Mouse (Mus musculus) heart, adult 2 months (tissue): ENCODE measurements around the gene Ddr2. TPM values are rescaled to one million over a fixed set of nuclear protein-coding genes. Genes with fewer than 3 reads are reported as not detected.

ENCODE experiments used
- DNase-seq, 2 experiments: peaks; one replicate each; pipeline ENCODE4 v3.0.0; 2021
- H3K27ac ChIP-seq: fragments of 200-600 bp; 2 replicates; pipeline ENCODE4 v1.8.1; 2022
- H3K27me3 ChIP-seq: fragments of 200-500 bp; 2 replicates; pipeline ENCODE4 v1.6.1; 2012; ENCODE audit warnings: mild to moderate bottlenecking, low read length, inconsistent platforms, mixed read lengths; ENCODE audit not compliant: control insufficient read depth, insufficient read depth
- H3K36me3 ChIP-seq: fragments of 200-500 bp; 2 replicates; pipeline ENCODE4 v1.6.1; 2012; ENCODE audit warnings: low read length, inconsistent platforms; ENCODE audit not compliant: control insufficient read depth, insufficient read depth
- H3K4me1 ChIP-seq: fragments of 200-500 bp; 2 replicates; pipeline ENCODE4 v1.6.1; 2011; ENCODE audit warnings: low read length; ENCODE audit not compliant: control insufficient read depth, insufficient read depth
- H3K4me3 ChIP-seq: fragments of 200-600 bp; 2 replicates; pipeline ENCODE4 v1.8.1; 2022
- H3K79me2 ChIP-seq: fragments of 200-500 bp; replicated peaks from 2 replicates; pipeline ENCODE4 v1.6.1; 2012; ENCODE audit warnings: mild to moderate bottlenecking, inconsistent platforms, low read length, moderate library complexity, mixed read lengths; ENCODE audit not compliant: control insufficient read depth, insufficient read depth
- H3K9ac ChIP-seq: fragments of 200-500 bp; 2 replicates; pipeline ENCODE4 v1.6.1; 2012; ENCODE audit warnings: low read depth, mild to moderate bottlenecking, control low read depth, inconsistent platforms, low read length, mixed read lengths
- CTCF ChIP-seq: fragments of 200-600 bp; IDR thresholded peaks from 2 replicates; pipeline ENCODE4 v1.8.1; 2022; ENCODE audit warnings: antibody characterized with exemption, mild to moderate bottlenecking, moderate library complexity
- EP300 ChIP-seq: fragments of 200-500 bp; IDR thresholded peaks from 2 replicates; pipeline ENCODE4 v1.6.1; 2011; ENCODE audit warnings: low read depth, low read length, control low read depth; ENCODE audit not compliant: insufficient read depth
- POLR2A ChIP-seq: fragments of 200-500 bp; IDR thresholded peaks from 2 replicates; pipeline ENCODE4 v1.6.1; 2011; ENCODE audit warnings: mild to moderate bottlenecking, low read depth, low read length, control low read depth; ENCODE audit not compliant: insufficient read depth
- WGBS: fragments of 180-500 bp; shearing (Covaris S2); methylation state at CpG from one replicate; pipeline ENCODE4 v1.1.7; 2018; 5-methylcytosine and 5-hydroxymethylcytosine counted together
- intact Hi-C: fragments of 180-260 bp; cut with DNase I; formaldehyde crosslinking; loops from one replicate; pipeline ENCODE4 v1.15.1; 2025
- polyA plus RNA-seq: library from polyadenylated mRNA; depleted of rRNA; stranded (reverse); fragments of >200 nt; gene quantifications from 2 replicates; pipeline ENCODE4 v1.2.3, GENCODE M21; 2012
- total RNA-seq, 2 experiments: library from RNA; stranded (reverse); gene quantifications; 2 replicates each; pipeline ENCODE4 v1.2.3; 2021

The Ddr2 gene
- total and polyA plus RNA-seq, 3 experiments = 10.3 to 22.5 (median 21.9) TPM

DNA sequence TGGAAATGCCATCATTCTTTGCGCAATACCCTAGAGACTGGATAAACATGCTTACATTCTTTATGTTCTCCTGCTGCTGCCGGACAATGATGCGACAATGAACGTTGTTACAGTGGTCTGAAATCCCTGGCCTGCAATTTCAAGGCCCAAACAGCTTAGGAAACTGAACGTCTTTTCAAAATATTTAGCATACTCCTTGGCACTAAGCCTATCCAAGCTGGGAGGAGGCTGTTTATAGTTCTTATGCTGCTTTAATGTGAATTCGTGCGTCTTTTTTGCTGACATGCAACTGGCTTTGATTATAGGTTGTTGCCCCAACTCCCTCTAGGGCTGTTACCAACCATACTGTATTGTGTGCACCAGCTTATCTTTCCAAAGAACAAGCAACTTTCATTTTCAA lies 161.7 kb downstream of the Ddr2 start:
- Histone ChIP-seq H3K27ac (no peak overlapping the region), H3K4me1 (no peaks in the 10 kb centered on the region), H3K4me3 (no peak overlapping the region), H3K9ac (no peak overlapping the region), H3K27me3 (no peaks in the 10 kb centered on the region), H3K36me3 (no peaks in the 10 kb centered on the region), H3K79me2 (no peaks in the 10 kb centered on the region)
- TF ChIP-seq CTCF = no peak
- WGBS = 81% methylated on average over 7 of the region's 7 CpGs
- intact Hi-C loops = no loop called here
- no peak for DNase-seq

DNA sequence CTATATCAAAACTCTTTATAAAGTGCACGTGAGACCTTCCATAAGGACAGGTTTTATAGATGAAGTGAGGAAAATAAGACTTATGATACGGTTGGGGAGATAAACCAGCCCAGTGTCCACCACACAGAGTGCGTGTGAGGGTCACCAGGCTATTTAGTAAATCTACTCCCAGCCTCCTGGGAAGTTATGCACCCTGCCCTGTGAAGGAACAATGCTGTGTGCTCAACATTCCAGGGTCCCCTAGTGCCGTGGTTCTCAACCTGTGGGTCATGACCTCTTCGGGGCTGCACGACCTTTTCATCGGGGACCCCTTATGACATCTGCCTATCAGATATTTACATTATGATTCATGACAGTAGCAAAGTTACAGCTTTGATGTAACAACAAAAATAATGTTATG lies 162.3 kb downstream of the Ddr2 start:
- no peaks in the 10 kb centered on the region for H3K36me3 ChIP-seq
- no peak overlapping the region for H3K27ac ChIP-seq
- H3K27me3 ChIP-seq = no peaks in the 10 kb centered on the region
- TF ChIP-seq POLR2A = no peak
- WGBS = 81% methylated on average over 7 of the region's 7 CpGs
- DNase-seq = no peak
- no peaks in the 10 kb centered on the region for H3K4me1 ChIP-seq
- H3K9ac ChIP-seq = no peak overlapping the region
- no peaks in the 10 kb centered on the region for H3K79me2 ChIP-seq
- intact Hi-C loops = no loop called here
- no peak overlapping the region for H3K4me3 ChIP-seq

DNA sequence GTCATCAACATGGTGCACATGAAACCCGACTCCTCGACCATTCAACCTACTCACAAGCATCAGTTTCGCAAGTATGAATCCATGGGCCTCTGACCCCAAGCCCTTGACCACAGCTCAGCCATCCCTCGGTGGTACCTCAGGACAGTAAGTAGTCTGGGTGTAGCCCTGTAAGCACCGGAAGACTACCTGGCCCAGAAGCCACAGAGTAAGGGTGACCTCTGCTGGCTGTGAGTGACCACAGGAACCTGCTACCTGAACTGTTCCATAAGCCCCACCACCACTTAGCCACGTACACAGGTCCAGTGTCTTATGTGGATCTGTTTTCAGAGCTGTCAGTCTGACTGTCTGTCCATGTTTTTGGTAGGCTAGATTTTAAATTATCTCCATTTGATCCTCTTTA lies 162.9 kb downstream of the Ddr2 start:
- H3K27ac ChIP-seq = no peak overlapping the region
- H3K27me3 ChIP-seq = no peaks in the 10 kb centered on the region
- no peaks in the 10 kb centered on the region for H3K79me2 ChIP-seq
- 83% methylated on average over 6 of the region's 6 CpGs for WGBS
- H3K9ac ChIP-seq = no peak overlapping the region
- H3K4me3 ChIP-seq = no peak overlapping the region
- no peaks in the 10 kb centered on the region for H3K36me3 ChIP-seq
- no peak for DNase-seq
- no peaks in the 10 kb centered on the region for H3K4me1 ChIP-seq
- TF ChIP-seq POLR2A (no peak), CTCF (peak; percentile 27)
- intact Hi-C loops = no loop called here

DNA sequence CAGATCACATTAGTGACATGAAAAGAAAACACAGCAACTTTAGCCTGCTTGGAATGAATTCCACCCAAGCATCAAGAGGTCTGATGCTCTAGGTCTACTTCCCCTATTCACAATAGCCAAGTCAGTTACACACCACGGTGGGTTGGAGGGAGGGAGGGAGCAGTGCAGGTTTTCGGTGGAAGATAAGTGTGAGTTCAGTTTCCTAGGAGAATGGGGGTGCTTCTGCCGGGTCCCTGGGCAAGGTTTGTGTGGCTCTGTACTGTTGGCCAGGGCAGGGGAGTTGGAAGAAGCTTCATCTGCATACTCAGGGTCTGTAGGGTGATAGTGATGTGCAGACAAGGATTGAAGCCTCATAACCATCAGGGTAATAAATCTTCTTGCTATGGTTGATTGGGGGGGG lies 164.6 kb downstream of the Ddr2 start:
- intact Hi-C loops = no loop called here
- no peaks in the 10 kb centered on the region for H3K4me1 ChIP-seq
- H3K27me3 ChIP-seq = no peaks in the 10 kb centered on the region
- TF ChIP-seq POLR2A = no peak
- TF ChIP-seq CTCF = no peak
- TF ChIP-seq EP300 = no peak
- no peaks in the 10 kb centered on the region for H3K79me2 ChIP-seq
- H3K4me3 ChIP-seq = no peak overlapping the region
- no peak overlapping the region for H3K9ac ChIP-seq
- no peak overlapping the region for H3K27ac ChIP-seq
- no peak for DNase-seq
- 67% methylated on average over 3 of the region's 3 CpGs for WGBS
- no peaks in the 10 kb centered on the region for H3K36me3 ChIP-seq

DNA sequence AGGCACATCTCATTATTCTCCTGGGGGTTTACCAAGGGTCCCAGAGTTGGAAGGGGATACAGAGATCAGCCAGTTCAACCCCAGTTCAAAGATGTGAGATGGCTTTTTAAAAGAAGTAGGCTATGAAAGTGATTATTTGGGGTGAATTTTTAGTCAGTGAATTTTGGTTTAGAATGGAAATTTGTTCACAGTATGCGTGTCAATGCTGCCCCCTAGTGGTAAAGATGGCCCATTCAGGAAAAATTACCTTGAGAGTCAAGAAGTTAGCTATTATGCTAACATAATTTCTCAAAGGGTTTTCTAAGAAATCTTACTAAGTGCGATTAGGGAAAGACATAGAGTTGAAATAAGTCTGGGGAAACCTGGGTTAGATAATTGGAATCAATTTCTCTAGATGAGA lies 171.2 kb downstream of the Ddr2 start:
- peak; percentile 97 for TF ChIP-seq CTCF
- TF ChIP-seq POLR2A = no peak
- no peak for TF ChIP-seq EP300
- intact Hi-C loops = no loop called here
- no peaks in the 10 kb centered on the region for H3K27me3 ChIP-seq
- H3K36me3 ChIP-seq = no peaks in the 10 kb centered on the region
- no peak overlapping the region for H3K27ac ChIP-seq
- 4% methylated on average over 2 of the region's 2 CpGs for WGBS
- no peak overlapping the region for H3K4me3 ChIP-seq
- H3K79me2 ChIP-seq = no peaks in the 10 kb centered on the region
- H3K9ac ChIP-seq = no peak overlapping the region
- no peaks in the 10 kb centered on the region for H3K4me1 ChIP-seq
- no peak for DNase-seq

DNA sequence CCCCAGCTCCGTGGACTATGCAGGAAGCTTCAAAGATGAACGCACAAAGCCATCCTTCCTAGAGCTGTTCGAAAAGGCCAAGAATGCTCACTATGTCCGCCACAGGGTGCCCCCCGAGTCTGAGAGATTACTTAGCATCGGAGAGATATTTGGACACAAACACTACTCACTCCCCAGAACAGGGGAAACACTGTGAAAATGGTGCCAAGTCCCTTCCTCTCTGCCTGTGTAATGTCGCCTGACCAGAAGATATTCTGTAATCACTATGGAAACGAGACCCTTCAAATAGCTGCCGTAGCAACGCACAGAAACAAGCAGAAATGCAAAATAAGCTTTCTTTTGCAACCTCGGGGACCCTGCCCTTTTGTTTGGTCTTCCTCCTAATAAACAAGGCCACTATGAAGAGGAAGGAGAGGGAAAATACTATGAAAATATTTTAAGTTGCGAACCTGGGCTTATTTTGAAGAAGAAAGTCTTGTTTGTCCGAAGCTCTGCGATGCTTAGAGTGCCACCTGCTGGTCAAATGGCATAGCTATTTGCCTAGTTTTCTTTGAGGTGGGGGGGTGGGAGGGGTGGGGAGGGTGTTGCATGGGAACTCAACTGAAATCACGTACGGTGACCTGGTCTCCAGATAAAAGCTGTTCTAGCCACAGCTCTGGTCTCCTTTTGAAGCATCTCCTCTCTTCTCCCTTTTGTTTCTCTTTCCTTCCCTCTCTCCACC lies 176.4 kb downstream of the Ddr2 start:
- 30% methylated on average over 16 of the region's 16 CpGs for WGBS
- no peaks in the 10 kb centered on the region for H3K27me3 ChIP-seq
- peak overlapping the region; percentile 20; the same call in 1 of the 2 replicates for H3K9ac ChIP-seq
- H3K4me1 ChIP-seq = no peaks in the 10 kb centered on the region
- intact Hi-C loops = loop anchor here (1.0 to 2.0 kb wide), 3 partner anchors 203 to 401 kb away; no protein-coding TSS in a partner anchor
- H3K79me2 ChIP-seq = no peaks in the 10 kb centered on the region
- H3K4me3 ChIP-seq = peak overlapping the region; percentile 30; the same call in 1 of the 2 replicates
- H3K27ac ChIP-seq = no peak overlapping the region
- H3K36me3 ChIP-seq = no peaks in the 10 kb centered on the region
- DNase-seq = peak in 1 of 2 experiments; percentile 39
- TF ChIP-seq CTCF = peak; percentile 75
- no peak for TF ChIP-seq POLR2A
- no peak for TF ChIP-seq EP300
